Mouse (Mus musculus) lung, postnatal 0 days (tissue): ENCODE results near the gene Slc9b1.

ENCODE experiments used
- CTCF ChIP-seq: IDR thresholded peaks from 2 replicates; pipeline ENCODE4 v1.5.1; 2016; ENCODE audit warnings: antibody characterized with exemption, mild to moderate bottlenecking
- EP300 ChIP-seq: IDR thresholded peaks from 2 replicates; pipeline ENCODE4 v1.6.1; 2016; ENCODE audit warnings: antibody characterized with exemption, mild to moderate bottlenecking, control low read depth

GRCm38 (mm10) chr3:135403856-135404255 lies 56.0 kb downstream of the Slc9b1 start:
- peak; percentile 45 for TF ChIP-seq CTCF
- no peak for TF ChIP-seq EP300
